Mouse (Mus musculus) thymus, postnatal 25 days (tissue): ENCODE measurements around the gene Zdhhc20.
"Not testable (repeated sequence)": the region's sequence is repeated elsewhere in the genome, so short reads cannot be mapped to it uniquely, and the experiment has no call there.

Source experiments
- DNase-seq: peaks from one replicate; pipeline ENCODE4 v3.0.0; 2022

Gene Zdhhc20

GRCm38 (mm10) chr14:57889541-57890010, 500 bp downstream of the Zdhhc20 start:
- DNase-seq = no peak

DNA sequence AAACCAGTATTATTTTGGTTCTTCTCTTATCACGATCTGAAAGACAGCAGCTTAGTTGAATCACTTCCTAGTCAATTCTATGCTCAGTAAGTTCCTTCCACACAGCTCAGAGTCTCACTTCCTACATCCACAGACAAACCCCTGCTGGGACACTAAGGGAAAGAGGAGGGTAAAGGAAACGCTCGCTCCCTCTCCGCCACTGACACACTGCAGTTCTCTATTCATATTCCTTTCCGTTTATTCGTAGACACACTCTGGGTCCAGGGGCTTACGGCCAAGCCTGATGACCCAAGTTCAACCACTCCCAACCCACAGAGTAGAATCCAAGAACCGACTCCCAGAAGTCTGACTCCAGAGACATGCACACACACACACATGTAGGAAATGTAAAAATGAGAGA, 2.9 kb downstream of the Zdhhc20 start:
- no peak for DNase-seq

GRCm38 (mm10) chr14:57886032-57886431, 4.0 kb downstream of the Zdhhc20 start:
- no peak for DNase-seq

DNA sequence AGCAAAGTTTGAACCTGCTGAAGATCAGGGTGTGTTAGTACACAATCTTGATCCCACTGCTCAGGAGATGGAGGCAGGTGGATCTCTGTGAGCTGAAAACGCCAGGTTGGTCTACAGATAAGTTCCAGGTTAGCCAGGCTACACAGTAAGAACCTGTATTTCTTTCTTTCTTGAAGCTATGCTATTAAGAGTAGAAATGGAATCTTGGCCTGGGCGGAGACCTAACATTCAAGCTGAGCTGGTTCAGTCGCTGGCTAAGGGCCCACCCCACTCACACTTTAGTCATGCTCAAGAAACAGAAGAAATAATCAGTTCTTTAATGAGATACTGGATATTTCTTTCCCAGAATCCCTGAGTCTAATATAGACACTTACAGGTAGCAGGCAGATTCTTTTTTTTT, 6.7 kb downstream of the Zdhhc20 start:
- no peak for DNase-seq

- DNase-seq = no peak
Observed at GRCm38 (mm10) chr14:57882720-57883119, 7.4 kb downstream of the Zdhhc20 start.

- no peak for DNase-seq
Observed at GRCm38 (mm10) chr14:57881793-57882192, 8.3 kb downstream of the Zdhhc20 start.

DNA sequence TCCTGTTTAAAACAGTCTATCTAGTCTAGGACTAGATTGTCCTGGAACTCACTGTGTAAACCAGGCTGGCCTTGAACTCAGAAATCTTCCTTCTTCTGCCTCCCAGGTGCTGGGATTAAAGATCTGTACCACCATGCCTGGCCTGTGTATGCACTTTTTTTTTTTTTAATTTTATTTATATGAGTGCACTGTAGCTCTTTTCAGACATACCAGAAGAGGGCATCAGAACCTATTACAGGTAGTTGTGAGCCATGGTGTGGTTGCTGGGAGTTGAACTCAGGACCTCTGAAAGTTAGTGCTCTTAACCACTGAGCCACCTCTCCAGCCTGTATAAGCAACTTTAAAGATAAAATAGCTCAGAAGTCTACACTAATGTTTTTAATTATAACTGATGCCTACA, 9.0 kb downstream of the Zdhhc20 start:
- DNase-seq = no peak

DNA sequence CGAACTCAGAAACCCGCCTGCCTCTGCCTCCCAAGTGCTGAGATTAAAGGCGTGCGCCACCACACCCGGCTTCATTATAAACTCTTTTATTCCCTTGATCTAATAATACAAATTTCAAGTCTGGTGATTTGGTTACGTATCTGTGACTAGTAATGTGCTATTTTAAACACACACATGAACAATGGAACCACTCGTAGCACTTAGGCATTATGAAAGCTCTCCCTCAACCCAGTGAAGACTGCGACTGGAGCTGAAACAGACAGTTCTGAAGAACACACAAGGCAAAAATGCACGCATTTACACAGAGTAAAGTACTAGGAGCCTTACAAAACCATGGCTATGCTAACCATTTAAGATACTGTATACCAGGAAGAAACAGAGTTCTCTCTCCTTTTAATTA, 12.2 kb downstream of the Zdhhc20 start:
- DNase-seq = no peak

- DNase-seq = no peak
Observed at GRCm38 (mm10) chr14:57866676-57867276, 23.3 kb downstream of the Zdhhc20 start.

DNA sequence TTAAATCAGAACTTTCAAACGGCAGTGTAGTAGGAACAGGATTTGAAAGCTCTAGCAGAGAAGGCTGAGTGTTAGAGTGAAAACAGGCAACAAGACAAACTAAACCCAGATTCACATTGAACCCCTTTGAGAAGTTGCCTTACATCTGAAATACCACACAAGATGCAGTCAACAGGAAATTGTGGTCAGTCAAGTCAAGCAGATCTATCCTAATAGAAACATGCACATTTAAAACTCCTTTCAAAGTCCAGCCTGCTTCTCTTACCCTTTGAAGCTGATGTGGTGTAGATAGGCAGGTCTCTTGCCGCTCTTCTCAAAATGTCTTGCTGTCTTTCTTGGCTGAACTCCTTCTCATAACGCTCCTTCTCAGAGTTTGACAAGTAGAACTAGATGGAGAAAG, 24.8 kb downstream of the Zdhhc20 start:
- no peak for DNase-seq

DNA sequence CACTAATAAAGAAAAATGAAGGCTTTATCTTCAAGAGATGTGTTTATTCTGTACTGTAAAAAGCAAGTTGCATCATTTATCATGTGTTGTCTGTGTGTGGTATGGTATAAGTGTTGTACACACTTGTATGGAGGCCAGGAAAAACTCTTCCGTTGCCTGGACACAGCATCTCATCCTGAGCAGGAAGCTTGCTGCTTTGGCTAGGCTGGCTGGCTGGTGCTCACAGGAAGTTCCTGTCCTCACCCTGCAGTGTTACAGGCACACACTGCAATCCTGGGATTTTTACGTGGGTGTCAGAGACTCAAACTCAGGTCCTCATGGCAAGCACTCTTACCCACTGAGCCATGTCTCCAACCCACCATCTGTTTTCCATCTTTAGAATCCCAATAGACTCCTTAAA, 26.9 kb downstream of the Zdhhc20 start:
- no peak for DNase-seq

DNA sequence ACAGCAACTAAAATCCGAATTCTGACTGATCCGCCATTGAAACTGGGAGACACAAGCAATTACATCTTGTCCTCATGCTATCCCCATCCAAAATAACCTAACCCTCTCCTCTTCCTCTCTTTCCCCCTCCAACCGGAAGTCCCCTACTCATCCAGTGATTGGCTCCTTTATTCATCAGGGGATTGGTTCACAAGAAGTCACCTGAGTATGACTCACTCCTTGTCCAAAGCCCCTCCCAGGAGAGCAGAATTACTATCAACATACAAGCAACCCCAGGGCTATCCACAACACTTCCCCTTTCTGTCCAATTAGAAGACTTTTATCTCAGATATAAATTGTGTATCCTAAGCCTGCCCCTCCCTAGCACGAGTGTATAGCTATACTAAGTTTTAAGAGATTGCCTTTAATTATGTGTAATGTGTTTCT, 28.1 kb downstream of the Zdhhc20 start:
- no peak for DNase-seq

GRCm38 (mm10) chr14:57859520-57859919, 30.6 kb downstream of the Zdhhc20 start:
- DNase-seq = no peak

GRCm38 (mm10) chr14:57858601-57859000, 31.5 kb downstream of the Zdhhc20 start:
- DNase-seq = no peak

- DNase-seq = not testable (repeated sequence)
Observed at GRCm38 (mm10) chr14:57856037-57856436, 34.0 kb downstream of the Zdhhc20 start.

- DNase-seq = no peak
Observed at GRCm38 (mm10) chr14:57852961-57853360, 37.1 kb downstream of the Zdhhc20 start.

DNA sequence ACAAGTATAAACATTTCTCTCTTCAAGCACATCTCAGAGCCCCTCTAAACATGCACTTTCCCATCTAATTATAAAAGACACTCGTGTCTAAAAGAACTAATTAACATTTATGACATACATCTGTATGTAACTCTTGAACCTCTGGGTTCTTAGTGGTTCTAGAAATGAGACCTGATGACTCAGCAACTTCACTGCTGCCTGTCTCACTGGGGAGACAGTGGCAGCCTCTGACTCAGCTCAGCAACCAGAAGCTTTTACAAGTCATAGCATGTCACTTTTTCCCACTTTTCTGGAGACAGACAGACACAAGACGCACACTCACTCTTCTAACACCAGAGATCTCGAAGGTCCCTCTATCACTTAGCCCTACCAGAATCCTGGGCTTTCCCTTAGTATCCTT, 39.7 kb downstream of the Zdhhc20 start:
- DNase-seq = no peak

DNA sequence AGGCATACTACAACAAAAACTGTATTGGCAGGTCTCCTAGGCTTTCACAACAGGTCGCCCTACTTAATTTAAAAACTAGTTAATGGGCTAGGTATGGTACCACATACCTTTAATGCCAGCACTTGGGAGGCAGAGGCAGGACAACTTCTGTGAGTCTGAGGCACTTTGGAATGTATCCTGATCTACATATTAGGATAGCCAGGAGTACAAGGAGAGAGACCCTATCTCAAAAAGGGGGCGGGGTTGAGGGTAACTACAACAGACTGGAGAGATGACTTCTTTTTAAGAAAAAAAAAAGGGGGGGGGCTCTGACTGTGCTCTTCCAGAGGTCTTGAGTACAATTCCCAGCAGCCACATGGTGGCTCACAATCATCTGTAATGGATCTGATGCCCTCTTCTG, 41.4 kb downstream of the Zdhhc20 start:
- DNase-seq = no peak

GRCm38 (mm10) chr14:57848061-57848460, 42.0 kb downstream of the Zdhhc20 start:
- DNase-seq = not testable (repeated sequence)

DNA sequence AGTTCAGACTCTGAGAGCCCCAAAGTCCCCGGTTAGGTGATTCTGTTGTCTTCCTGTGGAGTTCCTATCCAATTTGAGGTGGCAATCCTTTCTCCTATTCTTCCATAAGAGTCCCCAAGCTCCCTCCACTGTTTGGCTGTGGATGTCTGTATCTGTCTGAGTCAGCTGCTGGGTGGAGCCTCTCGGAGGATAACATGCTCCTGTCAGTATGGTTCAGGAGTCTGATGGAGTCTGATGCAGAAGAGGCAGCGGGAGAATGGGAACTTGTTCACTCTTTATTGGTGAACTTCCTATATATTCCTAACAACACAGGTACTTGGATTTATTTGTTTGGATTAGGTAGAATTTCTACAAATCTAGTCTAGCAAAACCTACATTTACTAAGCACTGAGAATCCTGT, 45.5 kb downstream of the Zdhhc20 start:
- DNase-seq = no peak

- DNase-seq = no peak
Observed at GRCm38 (mm10) chr14:57835157-57835556, 54.9 kb downstream of the Zdhhc20 start.

DNA sequence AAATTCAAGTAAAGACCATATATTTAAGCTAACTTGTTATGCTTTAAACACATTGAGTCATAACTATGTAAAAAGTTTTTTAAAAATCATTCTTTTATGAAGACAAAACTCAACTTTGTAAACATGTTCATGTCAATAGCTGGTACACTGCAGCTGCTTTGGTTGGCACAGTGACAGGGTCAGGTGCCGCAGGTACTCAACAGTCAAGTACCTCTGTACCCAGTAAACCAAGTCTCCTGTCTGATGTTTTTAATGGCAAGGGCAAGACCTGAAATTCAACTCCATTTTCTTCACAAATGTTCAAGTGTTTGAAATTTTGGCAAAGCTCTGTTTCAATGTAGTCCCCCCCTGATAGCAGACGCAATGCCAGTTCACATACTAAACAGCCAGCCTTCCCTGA, 56.5 kb downstream of the Zdhhc20 start:
- DNase-seq = no peak

GRCm38 (mm10) chr14:57827284-57827683, 62.8 kb downstream of the Zdhhc20 start:
- no peak for DNase-seq

DNA sequence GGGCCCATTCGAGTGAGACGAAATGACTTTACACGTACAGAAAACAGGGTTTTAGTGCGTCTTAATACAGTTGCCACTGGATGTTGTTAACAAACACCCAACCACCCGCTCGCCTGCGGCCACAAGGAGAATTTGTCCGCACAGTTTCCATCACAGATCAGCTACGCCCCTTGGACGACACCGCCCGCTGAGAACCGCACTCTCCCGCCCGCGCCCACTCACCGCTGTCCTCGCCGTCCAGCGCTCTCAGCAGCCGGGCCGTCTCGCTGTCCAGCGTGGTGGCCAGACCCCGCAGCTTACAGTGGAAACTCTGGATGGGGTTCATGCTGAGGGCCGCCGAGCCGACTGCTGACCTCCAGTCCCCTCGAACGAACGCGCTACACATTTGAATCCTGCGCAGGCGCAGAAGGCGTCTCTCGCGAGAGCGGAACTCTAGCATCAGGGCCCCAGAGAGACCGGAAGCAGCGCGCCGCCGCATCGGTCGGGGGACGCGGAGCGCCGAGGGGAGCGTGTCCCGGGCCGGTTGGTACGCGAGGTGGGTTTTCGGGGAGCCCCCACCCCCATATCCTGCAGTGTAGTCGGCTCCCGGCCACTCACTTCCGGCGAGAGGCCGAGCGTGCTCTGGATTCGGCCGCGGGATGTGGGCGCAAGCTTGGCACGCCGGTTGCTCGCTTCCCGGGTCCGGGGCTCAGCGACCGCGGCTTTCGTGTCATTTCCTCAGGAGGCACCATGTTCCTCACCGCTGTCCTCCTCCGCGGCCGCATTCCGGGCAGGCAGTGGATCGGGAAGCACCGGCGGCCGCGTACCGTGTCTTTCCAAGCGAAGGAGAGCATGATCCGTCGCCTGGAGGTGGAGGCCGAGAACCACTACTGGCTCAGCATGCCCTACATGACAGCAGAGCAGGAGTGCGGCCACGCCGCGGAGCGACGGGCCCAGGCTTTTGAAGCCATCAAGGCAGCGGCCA, 64.0 kb downstream of the Zdhhc20 start, which contains the start of the genes Ska3 and Mrpl57:
Gene Ska3, minus strand, starts transcription at position 398 of the 964 bp plus-strand sequence.
Gene Mrpl57, plus strand, starts transcription at position 447 of the 964 bp plus-strand sequence.
- DNase-seq = peak; percentile 93
